Mouse (Mus musculus) limb, embryonic 12.5 days (tissue): Measurements from ENCODE around the gene Grk2. TPM values are rescaled to one million over a fixed set of nuclear protein-coding genes. Genes with fewer than 3 reads are reported as not detected.

Experiments used
- ATAC-seq: fragments of 200-750 bp; cut with Nextera tagmentation; 2 replicates; pipeline ENCODE4 v1.8.0; 2017; ENCODE audit warnings: low read depth, moderate TSS enrichment; ENCODE audit not compliant: insufficient number of reproducible peaks, insufficient read depth, low FRiP score, low TSS enrichment
- H3K27ac ChIP-seq: fragments of 300-500 bp; sonication (generic); 2 replicates; pipeline ENCODE4 v1.5.1; 2016; ENCODE audit warnings: mild to moderate bottlenecking, moderate library complexity
- H3K27me3 ChIP-seq: fragments of 300-500 bp; sonication (generic); 2 replicates; pipeline ENCODE4 v1.6.1; 2016; ENCODE audit warnings: mild to moderate bottlenecking, moderate library complexity
- H3K36me3 ChIP-seq: fragments of 300-500 bp; sonication (generic); 2 replicates; pipeline ENCODE4 v1.6.1; 2016; ENCODE audit warnings: mild to moderate bottlenecking, moderate library complexity
- H3K4me1 ChIP-seq: fragments of 300-500 bp; sonication (generic); replicated peaks from 2 replicates; pipeline ENCODE4 v1.6.1; 2016
- H3K4me2 ChIP-seq: fragments of 300-500 bp; sonication (generic); 2 replicates; pipeline ENCODE4 v1.6.1; 2016; ENCODE audit warnings: mild to moderate bottlenecking, moderate library complexity
- H3K4me3 ChIP-seq: fragments of 300-500 bp; sonication (generic); replicated peaks from 2 replicates; pipeline ENCODE4 v1.5.1; 2016; ENCODE audit warnings: mild to moderate bottlenecking
- H3K9ac ChIP-seq: fragments of 300-500 bp; sonication (generic); replicated peaks from 2 replicates; pipeline ENCODE4 v1.6.1; 2016; ENCODE audit warnings: mild to moderate bottlenecking, moderate library complexity
- H3K9me3 ChIP-seq: fragments of 300-500 bp; sonication (generic); 2 replicates; pipeline ENCODE4 v1.6.1; 2016; ENCODE audit warnings: mild to moderate bottlenecking, moderate library complexity
- WGBS: fragments of 180-500 bp; shearing (Covaris S2); methylation state at CpG from one replicate; pipeline ENCODE4 v1.1.7; 2016; 5-methylcytosine and 5-hydroxymethylcytosine counted together
- polyA plus RNA-seq: library from polyadenylated mRNA; unstranded; fragments of >200 nt; fragmentation: Nextera tagmentation; extraction: Ambion mirVana; gene quantifications from 2 replicates; pipeline ENCODE4 v1.2.1, GENCODE M21; 2016

Grk2 gene
- polyA plus RNA-seq, 1 experiment from 2014 or later, result 16.1 TPM

- no peaks in the 10 kb centered on the region for H3K9me3 ChIP-seq
- peak overlapping the region; percentile 15; the same call in 1 of the 2 replicates for H3K4me3 ChIP-seq
- WGBS, result 63% methylated on average over 7 of the region's 7 CpGs
- H3K36me3 ChIP-seq, result peaks cover 8% of the 10 kb centered on the region; the same call in 1 of the 2 replicates
- H3K27ac ChIP-seq, result peak overlapping the region; percentile 85
- no peaks in the 10 kb centered on the region for H3K27me3 ChIP-seq
- H3K9ac ChIP-seq, result no peak overlapping the region; the same call in 1 of the 2 replicates
- peak overlapping the region; percentile 89 for H3K4me2 ChIP-seq
- H3K4me1 ChIP-seq, result peaks cover 63% of the 10 kb centered on the region
- ATAC-seq, result no peak
Observed at GRCm38 (mm10) chr19:4302936-4303639, 2.9 kb downstream of the Grk2 start.

GRCm38 (mm10) chr19:4301735-4302651, 4.0 kb downstream of the Grk2 start:
- 21% methylated on average over 21 of the region's 21 CpGs for WGBS
- Histone ChIP-seq H3K27ac (peak overlapping the region; percentile 85), H3K36me3 (peaks cover 15% of the 10 kb centered on the region; the same call in 1 of the 2 replicates), H3K27me3 (no peaks in the 10 kb centered on the region), H3K9ac (peak overlapping the region; percentile 46), H3K4me2 (peak overlapping the region; percentile 89), H3K9me3 (no peaks in the 10 kb centered on the region), H3K4me3 (peak overlapping the region; percentile 15; the same call in 1 of the 2 replicates), H3K4me1 (peaks cover 63% of the 10 kb centered on the region)
- no peak; the same call in 1 of the 2 replicates for ATAC-seq

GRCm38 (mm10) chr19:4300852-4301734, 4.9 kb downstream of the Grk2 start:
- Histone ChIP-seq H3K4me2 (peak overlapping the region; percentile 89), H3K4me3 (0 out of 2 replicates have a peak overlapping the region, but pooled peaks have one; percentile 15)

GRCm38 (mm10) chr19:4300271-4300704, 5.7 kb downstream of the Grk2 start:
- Histone ChIP-seq H3K4me3 (no peak overlapping the region), H3K4me1 (peaks cover 62% of the 10 kb centered on the region), H3K36me3 (peaks cover 19% of the 10 kb centered on the region), H3K4me2 (no peak overlapping the region), H3K9me3 (no peaks in the 10 kb centered on the region), H3K27me3 (no peaks in the 10 kb centered on the region), H3K9ac (no peak overlapping the region), H3K27ac (0 out of 2 replicates have a peak overlapping the region, but pooled peaks have one; percentile 9)
- 43% methylated on average over 7 of the region's 7 CpGs for WGBS
- no peak for ATAC-seq

More at GRCm38 (mm10) chr19:4300852-4301734, 4.9 kb downstream of the Grk2 start:
- Histone ChIP-seq H3K9ac (no peak overlapping the region; the same call in 1 of the 2 replicates), H3K27me3 (no peaks in the 10 kb centered on the region), H3K27ac (peak overlapping the region; percentile 85), H3K9me3 (no peaks in the 10 kb centered on the region), H3K4me1 (peaks cover 63% of the 10 kb centered on the region), H3K36me3 (peaks cover 19% of the 10 kb centered on the region; the same call in 1 of the 2 replicates)
- 69% methylated on average over 11 of the region's 11 CpGs for WGBS
- ATAC-seq, result no peak

GRCm38 (mm10) chr19:4299574-4300270, 6.3 kb downstream of the Grk2 start:
- Histone ChIP-seq H3K27ac (0 out of 2 replicates have a peak overlapping the region, but pooled peaks have one; percentile 23), H3K9me3 (no peaks in the 10 kb centered on the region), H3K4me3 (no peak overlapping the region), H3K27me3 (no peaks in the 10 kb centered on the region), H3K9ac (no peak overlapping the region), H3K36me3 (peaks cover 25% of the 10 kb centered on the region), H3K4me2 (no peak overlapping the region), H3K4me1 (peaks cover 57% of the 10 kb centered on the region)
- no peak for ATAC-seq
- 78% methylated on average over 6 of the region's 6 CpGs for WGBS

- H3K27ac ChIP-seq, result 0 out of 2 replicates have a peak overlapping the region, but pooled peaks have one; percentile 23
- no peak overlapping the region for H3K4me2 ChIP-seq
- no peak for ATAC-seq
- H3K27me3 ChIP-seq, result no peaks in the 10 kb centered on the region
- H3K9ac ChIP-seq, result no peak overlapping the region
- WGBS, result 93% methylated on average over 7 of the region's 7 CpGs
- no peak overlapping the region for H3K4me3 ChIP-seq
- peaks cover 30% of the 10 kb centered on the region for H3K36me3 ChIP-seq
- H3K4me1 ChIP-seq, result peaks cover 56% of the 10 kb centered on the region
- H3K9me3 ChIP-seq, result no peaks in the 10 kb centered on the region
Observed at GRCm38 (mm10) chr19:4299126-4299525, 6.9 kb downstream of the Grk2 start.

- H3K27ac ChIP-seq, result no peak overlapping the region
- no peaks in the 10 kb centered on the region for H3K27me3 ChIP-seq
- WGBS, result 88% methylated on average over 17 of the region's 17 CpGs
- peaks cover 50% of the 10 kb centered on the region for H3K4me1 ChIP-seq
- H3K4me2 ChIP-seq, result no peak overlapping the region
- no peak for ATAC-seq
- peaks cover 31% of the 10 kb centered on the region for H3K36me3 ChIP-seq
- H3K9ac ChIP-seq, result no peak overlapping the region
- no peak overlapping the region for H3K4me3 ChIP-seq
- no peaks in the 10 kb centered on the region for H3K9me3 ChIP-seq
Observed at GRCm38 (mm10) chr19:4298322-4299121, 7.5 kb downstream of the Grk2 start.

- Histone ChIP-seq H3K9ac (no peak overlapping the region), H3K4me2 (no peak overlapping the region), H3K4me1 (peaks cover 43% of the 10 kb centered on the region), H3K27ac (no peak overlapping the region), H3K36me3 (peaks cover 38% of the 10 kb centered on the region), H3K9me3 (no peaks in the 10 kb centered on the region), H3K27me3 (no peaks in the 10 kb centered on the region), H3K4me3 (no peak overlapping the region)
- 88% methylated on average over 5 of the region's 5 CpGs for WGBS
- ATAC-seq, result no peak
Observed at GRCm38 (mm10) chr19:4297851-4298250, 8.2 kb downstream of the Grk2 start.

GRCm38 (mm10) chr19:4296611-4297010, 9.4 kb downstream of the Grk2 start:
- H3K27ac ChIP-seq, result no peak overlapping the region
- WGBS, result 94% methylated on average over 2 of the region's 2 CpGs
- H3K4me1 ChIP-seq, result peaks cover 31% of the 10 kb centered on the region
- no peak overlapping the region for H3K9ac ChIP-seq
- H3K36me3 ChIP-seq, result peaks cover 50% of the 10 kb centered on the region
- no peak for ATAC-seq
- no peak overlapping the region for H3K4me3 ChIP-seq
- no peaks in the 10 kb centered on the region for H3K27me3 ChIP-seq
- no peak overlapping the region for H3K4me2 ChIP-seq
- no peaks in the 10 kb centered on the region for H3K9me3 ChIP-seq
